Mouse (Mus musculus) limb, embryonic 10.5 days (tissue): Measurements from ENCODE around the gene Cfap73. TPM values are rescaled to one million over a fixed set of nuclear protein-coding genes. Genes with fewer than 3 reads are reported as not detected.

ENCODE experiments used
- DNase-seq: peaks from one replicate; pipeline ENCODE4 v3.0.0-alpha.2; 2017; ENCODE audit warnings: low spot score
- H3K27ac ChIP-seq: fragments of 300-500 bp; sonication (generic); 2 replicates; pipeline ENCODE4 v1.5.1; 2016; ENCODE audit warnings: mild to moderate bottlenecking
- H3K27me3 ChIP-seq: fragments of 300-500 bp; sonication (generic); 2 replicates; pipeline ENCODE4 v1.6.1; 2016; ENCODE audit warnings: low read depth, mild to moderate bottlenecking; ENCODE audit not compliant: poor library complexity, severe bottlenecking
- H3K36me3 ChIP-seq: fragments of 300-500 bp; sonication (generic); 2 replicates; pipeline ENCODE4 v1.6.1; 2016; ENCODE audit warnings: mild to moderate bottlenecking, moderate library complexity
- H3K4me1 ChIP-seq: fragments of 300-500 bp; sonication (generic); 2 replicates; pipeline ENCODE4 v1.6.1; 2016
- H3K4me3 ChIP-seq: fragments of 300-500 bp; sonication (generic); 2 replicates; pipeline ENCODE4 v1.5.1; 2016; ENCODE audit warnings: mild to moderate bottlenecking, moderate library complexity
- H3K9me3 ChIP-seq: fragments of 300-500 bp; sonication (generic); replicated peaks from 2 replicates; pipeline ENCODE4 v1.6.1; 2016; ENCODE audit warnings: mild to moderate bottlenecking
- WGBS: fragments of 180-500 bp; shearing (Covaris S2); methylation state at CpG from one replicate; pipeline ENCODE4 v1.1.7; 2016; 5-methylcytosine and 5-hydroxymethylcytosine counted together
- polyA plus RNA-seq: library from polyadenylated mRNA; unstranded; fragments of >200 nt; fragmentation: Nextera tagmentation; extraction: Ambion mirVana; gene quantifications from 2 replicates; pipeline ENCODE4 v1.2.1, GENCODE M21; 2016

Gene Cfap73
- polyA plus RNA-seq, 1 experiment from 2014 or later: not detected

- WGBS: 91% methylated on average over 7 of the region's 7 CpGs
- Histone ChIP-seq H3K27ac (no peak overlapping the region), H3K4me3 (no peak overlapping the region), H3K27me3 (no peaks in the 10 kb centered on the region), H3K4me1 (no peaks in the 10 kb centered on the region), H3K36me3 (no peaks in the 10 kb centered on the region), H3K9me3 (no peaks in the 10 kb centered on the region)
- DNase-seq: no peak
These were observed 6.1 kb upstream of the Cfap73 start for GRCm38 (mm10) chr5:120640094-120640493.

- H3K4me3 ChIP-seq: no peak overlapping the region
- peaks cover 28% of the 10 kb centered on the region for H3K27me3 ChIP-seq
- WGBS: 84% methylated on average over 5 of the region's 5 CpGs
- no peaks in the 10 kb centered on the region for H3K36me3 ChIP-seq
- no peak for DNase-seq
- no peak overlapping the region for H3K27ac ChIP-seq
- no peaks in the 10 kb centered on the region for H3K9me3 ChIP-seq
- H3K4me1 ChIP-seq: peaks cover 6% of the 10 kb centered on the region; the same call in 1 of the 2 replicates
These were observed 1.6 kb upstream of the Cfap73 start for GRCm38 (mm10) chr5:120635633-120636032.

GRCm38 (mm10) chr5:120634860-120635259 is 825 bp upstream of the Cfap73 start:
- WGBS: 40% methylated on average over 5 of the region's 5 CpGs
- H3K36me3 ChIP-seq: no peaks in the 10 kb centered on the region; the same call in 1 of the 2 replicates
- H3K27me3 ChIP-seq: peaks cover 36% of the 10 kb centered on the region

GRCm38 (mm10) chr5:120631892-120632291 is 2.1 kb downstream of the Cfap73 start:
- peaks cover 50% of the 10 kb centered on the region for H3K27me3 ChIP-seq
- H3K36me3 ChIP-seq: peaks cover 21% of the 10 kb centered on the region
- H3K9me3 ChIP-seq: no peaks in the 10 kb centered on the region
- DNase-seq: no peak
- 0 out of 2 replicates have a peak overlapping the region, but pooled peaks have one; percentile 38 for H3K4me3 ChIP-seq
- WGBS: 91% methylated on average over 5 of the region's 5 CpGs
- no peak overlapping the region for H3K27ac ChIP-seq
- H3K4me1 ChIP-seq: peaks cover 6% of the 10 kb centered on the region; the same call in 1 of the 2 replicates

More at GRCm38 (mm10) chr5:120634860-120635259, 825 bp upstream of the Cfap73 start:
- Histone ChIP-seq H3K4me1 (peaks cover 6% of the 10 kb centered on the region; the same call in 1 of the 2 replicates), H3K9me3 (no peaks in the 10 kb centered on the region), H3K4me3 (no peak overlapping the region), H3K27ac (no peak overlapping the region)
- no peak for DNase-seq

- WGBS: 11% methylated on average over 29 of the region's 29 CpGs
- peak overlapping the region; percentile 38 for H3K4me3 ChIP-seq
- H3K9me3 ChIP-seq: no peaks in the 10 kb centered on the region
- H3K27ac ChIP-seq: no peak overlapping the region
- H3K36me3 ChIP-seq: peaks cover 28% of the 10 kb centered on the region
- no peak for DNase-seq
- H3K4me1 ChIP-seq: peaks cover 13% of the 10 kb centered on the region
- H3K27me3 ChIP-seq: peaks cover 50% of the 10 kb centered on the region
These were observed 2.9 kb downstream of the Cfap73 start for GRCm38 (mm10) chr5:120631128-120631527.

- peaks cover 53% of the 10 kb centered on the region for H3K36me3 ChIP-seq
- DNase-seq: no peak
- no peak overlapping the region for H3K4me3 ChIP-seq
These were observed 5.4 kb downstream of the Cfap73 start for GRCm38 (mm10) chr5:120628624-120629023.

GRCm38 (mm10) chr5:120627515-120628300 is 6.3 kb downstream of the Cfap73 start:
- Histone ChIP-seq H3K4me1 (peaks cover 13% of the 10 kb centered on the region), H3K4me3 (no peak overlapping the region), H3K27me3 (peaks cover 42% of the 10 kb centered on the region), H3K9me3 (no peaks in the 10 kb centered on the region), H3K27ac (no peak overlapping the region), H3K36me3 (peaks cover 62% of the 10 kb centered on the region)
- no peak for DNase-seq
- WGBS: 93% methylated on average over 15 of the region's 15 CpGs

More at GRCm38 (mm10) chr5:120628624-120629023, 5.4 kb downstream of the Cfap73 start:
- Histone ChIP-seq H3K9me3 (no peaks in the 10 kb centered on the region), H3K4me1 (peaks cover 13% of the 10 kb centered on the region), H3K27ac (no peak overlapping the region), H3K27me3 (peaks cover 47% of the 10 kb centered on the region)
- WGBS: 87% methylated on average over 7 of the region's 7 CpGs

GRCm38 (mm10) chr5:120626399-120626798 is 7.6 kb downstream of the Cfap73 start:
- Histone ChIP-seq H3K9me3 (no peaks in the 10 kb centered on the region), H3K4me3 (no peak overlapping the region), H3K27ac (no peak overlapping the region), H3K4me1 (peaks cover 18% of the 10 kb centered on the region), H3K36me3 (peaks cover 75% of the 10 kb centered on the region), H3K27me3 (peaks cover 29% of the 10 kb centered on the region)
- WGBS: 21% methylated on average over 19 of the region's 19 CpGs
- peak; percentile 71 for DNase-seq

GRCm38 (mm10) chr5:120624427-120624826 is 9.6 kb downstream of the Cfap73 start:
- Histone ChIP-seq H3K36me3 (peaks cover 95% of the 10 kb centered on the region), H3K27ac (no peak overlapping the region), H3K4me3 (no peak overlapping the region), H3K27me3 (peaks cover 9% of the 10 kb centered on the region), H3K9me3 (no peaks in the 10 kb centered on the region), H3K4me1 (peaks cover 13% of the 10 kb centered on the region)
- 94% methylated on average over 10 of the region's 10 CpGs for WGBS
- no peak for DNase-seq

- peaks cover 99% of the 10 kb centered on the region for H3K36me3 ChIP-seq
- no peak overlapping the region for H3K4me3 ChIP-seq
- peaks cover 13% of the 10 kb centered on the region for H3K4me1 ChIP-seq
- no peaks in the 10 kb centered on the region for H3K9me3 ChIP-seq
- DNase-seq: no peak
- no peak overlapping the region for H3K27ac ChIP-seq
- no peaks in the 10 kb centered on the region for H3K27me3 ChIP-seq
- 72% methylated on average over 5 of the region's 5 CpGs for WGBS
These were observed 11.7 kb downstream of the Cfap73 start for GRCm38 (mm10) chr5:120622198-120622851.

- 97% methylated on average over 10 of the region's 10 CpGs for WGBS
- Histone ChIP-seq H3K27ac (no peak overlapping the region), H3K27me3 (no peaks in the 10 kb centered on the region), H3K9me3 (no peaks in the 10 kb centered on the region), H3K36me3 (peaks cover 99% of the 10 kb centered on the region), H3K4me3 (no peak overlapping the region), H3K4me1 (peaks cover 12% of the 10 kb centered on the region)
- no peak for DNase-seq
These were observed 12.2 kb downstream of the Cfap73 start for GRCm38 (mm10) chr5:120621846-120622197.

GRCm38 (mm10) chr5:120621078-120621765 is 12.8 kb downstream of the Cfap73 start:
- 94% methylated on average over 23 of the region's 23 CpGs for WGBS

More at GRCm38 (mm10) chr5:120621078-120621765, 12.8 kb downstream of the Cfap73 start:
- H3K27ac ChIP-seq: no peak overlapping the region
- no peak for DNase-seq
- no peaks in the 10 kb centered on the region for H3K9me3 ChIP-seq
- no peak overlapping the region for H3K4me3 ChIP-seq
- H3K27me3 ChIP-seq: no peaks in the 10 kb centered on the region
- H3K36me3 ChIP-seq: peaks cover 99% of the 10 kb centered on the region
- peaks cover 6% of the 10 kb centered on the region for H3K4me1 ChIP-seq
